Mouse (Mus musculus) limb, embryonic 11.5 days (tissue): ENCODE data around the gene Gm29666. TPM values are rescaled to one million over a fixed set of nuclear protein-coding genes. Genes with fewer than 3 reads are reported as not detected.
"Not testable (repeated sequence)": the region's sequence is repeated elsewhere in the genome, so short reads cannot be mapped to it uniquely, and the experiment has no call there.

ENCODE experiments used
- ATAC-seq: fragments of 200-750 bp; cut with Nextera tagmentation; 2 replicates; pipeline ENCODE4 v1.8.0; 2017; ENCODE audit warnings: low read depth; ENCODE audit not compliant: insufficient number of reproducible peaks, low FRiP score, low TSS enrichment
- DNase-seq: peaks from one replicate; pipeline ENCODE4 v3.0.0-alpha.2; 2015; ENCODE audit warnings: low spot score
- H3K27ac ChIP-seq: fragments of 300-500 bp; sonication (generic); replicated peaks from 2 replicates; pipeline ENCODE4 v1.5.1; 2014; ENCODE audit warnings: low read depth, mild to moderate bottlenecking, low read length
- H3K27me3 ChIP-seq: fragments of 300-500 bp; sonication (generic); 2 replicates; pipeline ENCODE4 v1.6.1; 2014; ENCODE audit warnings: mild to moderate bottlenecking, low read length, mixed read lengths; ENCODE audit not compliant: control insufficient read depth, insufficient read depth
- H3K36me3 ChIP-seq: fragments of 300-500 bp; sonication (generic); 2 replicates; pipeline ENCODE4 v1.6.1; 2014; ENCODE audit warnings: mild to moderate bottlenecking, low read length, moderate library complexity, mixed read lengths; ENCODE audit not compliant: control insufficient read depth, insufficient read depth
- H3K4me1 ChIP-seq: fragments of 300-500 bp; sonication (generic); 2 replicates; pipeline ENCODE4 v1.6.1; 2014; ENCODE audit warnings: low read length, mixed read lengths; ENCODE audit not compliant: control insufficient read depth, insufficient read depth
- H3K4me2 ChIP-seq: fragments of 300-500 bp; sonication (generic); 2 replicates; pipeline ENCODE4 v1.6.1; 2014; ENCODE audit warnings: low read depth, mild to moderate bottlenecking, moderate library complexity; ENCODE audit not compliant: severe bottlenecking
- H3K4me3 ChIP-seq: fragments of 300-500 bp; sonication (generic); 2 replicates; pipeline ENCODE4 v1.5.1; 2014; ENCODE audit warnings: low read depth, low read length
- H3K9ac ChIP-seq: fragments of 300-500 bp; sonication (generic); 2 replicates; pipeline ENCODE4 v1.6.1; 2014; ENCODE audit warnings: mild to moderate bottlenecking, low read length
- H3K9me3 ChIP-seq: fragments of 300-500 bp; sonication (generic); 2 replicates; pipeline ENCODE4 v1.6.1; 2016; ENCODE audit warnings: low read length; ENCODE audit not compliant: control insufficient read depth
- WGBS: fragments of 180-500 bp; shearing (Covaris S2); extraction: QIAGEN DNeasy Blood & Tissue Kit; methylation state at CpG from one replicate; pipeline ENCODE4 v1.1.7; 2014; 5-methylcytosine and 5-hydroxymethylcytosine counted together
- polyA plus RNA-seq: library from polyadenylated mRNA; unstranded; fragments of >200 nt; fragmentation: Nextera tagmentation; extraction: Ambion mirVana; gene quantifications from 2 replicates; pipeline ENCODE4 v1.2.1, GENCODE M21; 2014

Gene Gm29666
- polyA plus RNA-seq, 1 experiment from 2014 or later, result 0.69 TPM

- Histone ChIP-seq H3K4me1 (no peaks in the 10 kb centered on the region), H3K36me3 (peaks cover 16% of the 10 kb centered on the region), H3K4me3 (peak overlapping the region; percentile 88), H3K4me2 (peak overlapping the region; percentile 51), H3K9ac (no peak overlapping the region; the same call in 1 of the 2 replicates), H3K27ac (no peak overlapping the region), H3K9me3 (no peaks in the 10 kb centered on the region), H3K27me3 (no peaks in the 10 kb centered on the region)
- ATAC-seq (no peak), DNase-seq (peak; percentile 32)
- 17% methylated on average over 9 of the region's 9 CpGs for WGBS
Observed at GRCm38 (mm10) chr15:84924781-84925315, 5.0 kb upstream of the Gm29666 start.

- DNase-seq (no peak), ATAC-seq (peak; percentile 63)
- under 1% methylated on average over 67 of the region's 68 CpGs for WGBS
- Histone ChIP-seq H3K4me2 (peak overlapping the region; percentile 51), H3K36me3 (peaks cover 9% of the 10 kb centered on the region; the same call in 1 of the 2 replicates), H3K9me3 (no peaks in the 10 kb centered on the region), H3K27me3 (no peaks in the 10 kb centered on the region), H3K27ac (peak overlapping the region; percentile 92), H3K4me3 (peak overlapping the region; percentile 88), H3K4me1 (no peaks in the 10 kb centered on the region), H3K9ac (peak overlapping the region; percentile 94)
Observed at GRCm38 (mm10) chr15:84923508-84924181, 3.8 kb upstream of the Gm29666 start.

DNA sequence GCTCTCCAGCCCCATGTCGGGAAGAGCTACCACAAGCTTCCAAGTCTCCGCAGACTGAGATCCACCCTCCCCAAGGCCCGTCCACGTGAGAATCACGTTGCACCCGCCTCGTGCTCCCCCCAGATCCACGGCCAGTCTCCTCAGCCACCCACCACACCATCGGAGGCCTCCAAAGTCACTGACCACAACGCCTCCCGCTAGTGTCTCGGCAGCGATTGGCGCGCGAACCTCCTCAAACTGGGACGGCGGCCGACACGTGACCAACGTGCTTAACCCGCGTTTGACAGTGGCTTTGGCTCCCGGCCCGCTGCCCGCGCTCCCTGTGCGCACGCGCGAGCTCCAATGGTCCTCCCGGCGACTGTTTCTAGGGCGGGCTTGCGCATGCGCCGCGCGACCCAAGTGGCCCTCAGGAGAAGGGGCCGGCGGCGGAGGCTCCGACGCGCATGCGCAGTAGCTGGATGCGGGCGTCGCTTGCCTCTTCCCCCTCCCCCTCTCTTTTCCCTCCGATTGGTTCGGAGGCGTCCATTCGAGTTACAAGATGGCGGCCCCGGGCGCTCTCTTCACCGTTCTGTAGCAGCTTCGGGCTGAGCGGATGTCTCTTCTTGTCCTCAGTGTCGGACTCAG, 3.2 kb upstream of the Gm29666 start, which contains the start of gene Nup50:
TSS of gene Nup50 (plus strand) at position 528 of the 624 bp plus-strand sequence.
- no peaks in the 10 kb centered on the region for H3K27me3 ChIP-seq
- H3K4me1 ChIP-seq, result no peaks in the 10 kb centered on the region
- 0 out of 2 replicates have a peak, but pooled peaks cover 5% of the 10 kb centered on the region for H3K36me3 ChIP-seq
- peak; percentile 100 for DNase-seq
- under 1% methylated on average over 58 of the region's 60 CpGs for WGBS
- no peaks in the 10 kb centered on the region for H3K9me3 ChIP-seq
- H3K4me2 ChIP-seq, result peak within 1 kb of the TSS; percentile 68
- ATAC-seq, result peak; percentile 90
- peak within 1 kb of the TSS; percentile 92 for H3K27ac ChIP-seq
- H3K9ac ChIP-seq, result peak within 1 kb of the TSS; percentile 94
- H3K4me3 ChIP-seq, result peak within 1 kb of the TSS; percentile 88

DNA sequence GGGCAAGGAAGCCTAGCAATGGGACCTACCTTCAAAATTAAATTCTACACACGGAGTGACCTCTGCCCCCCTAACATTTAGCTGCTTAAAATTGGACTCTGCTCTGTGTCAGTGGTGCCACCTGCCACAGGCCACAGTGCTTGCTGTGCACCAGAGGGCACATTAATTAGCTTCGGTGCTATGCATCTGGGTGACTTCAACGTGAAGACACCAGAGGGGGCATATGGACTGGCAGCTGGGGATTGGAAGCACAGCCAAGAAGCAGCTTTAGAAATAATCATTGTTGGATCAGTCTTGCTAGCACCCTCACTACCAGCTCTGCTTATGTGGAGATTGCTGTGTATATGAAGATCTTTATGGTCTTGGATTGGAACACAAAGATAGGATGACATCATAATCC, 6.6 kb downstream of the Gm29666 start:
- DNase-seq (no peak), ATAC-seq (no peak)
- no peaks in the 10 kb centered on the region for H3K9me3 ChIP-seq
- no peaks in the 10 kb centered on the region for H3K36me3 ChIP-seq
- no peaks in the 10 kb centered on the region for H3K4me1 ChIP-seq
- no peak overlapping the region for H3K4me3 ChIP-seq
- no peaks in the 10 kb centered on the region for H3K27me3 ChIP-seq
- no peak overlapping the region for H3K9ac ChIP-seq
- 92% methylated on average over 3 of the region's 3 CpGs for WGBS
- no peak overlapping the region for H3K27ac ChIP-seq
- H3K4me2 ChIP-seq, result no peak overlapping the region

- H3K36me3 ChIP-seq, result no peaks in the 10 kb centered on the region
- DNase-seq (no peak), ATAC-seq (no peak)
- no peak overlapping the region for H3K27ac ChIP-seq
- no peaks in the 10 kb centered on the region for H3K4me1 ChIP-seq
- no peak overlapping the region for H3K4me2 ChIP-seq
- no peak overlapping the region for H3K9ac ChIP-seq
- H3K9me3 ChIP-seq, result no peaks in the 10 kb centered on the region
- WGBS, result 85% methylated on average over 7 of the region's 7 CpGs
- H3K4me3 ChIP-seq, result no peak overlapping the region
- no peaks in the 10 kb centered on the region for H3K27me3 ChIP-seq
Observed at GRCm38 (mm10) chr15:84903843-84904385, 15.9 kb downstream of the Gm29666 start.

DNA sequence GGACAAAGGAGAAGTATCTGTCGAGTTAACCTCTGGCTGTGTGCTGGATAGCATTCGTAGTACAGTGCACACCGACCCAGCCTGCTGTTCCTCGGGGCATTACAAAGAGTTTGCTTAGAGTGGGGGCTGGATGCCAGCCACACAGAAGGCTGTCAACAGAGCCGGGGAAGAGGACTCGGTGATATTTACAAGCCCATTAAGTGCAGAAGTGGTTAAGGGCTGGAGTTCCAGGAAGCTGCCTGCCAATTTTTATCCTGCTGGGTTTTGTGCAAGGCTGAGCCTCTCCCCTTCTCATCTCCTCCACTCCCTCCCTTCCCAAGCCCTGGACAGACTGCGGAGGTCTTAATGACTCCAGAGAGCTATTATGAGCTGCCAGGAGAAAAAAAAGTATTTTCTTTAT, 21.8 kb downstream of the Gm29666 start:
- WGBS, result 31% methylated on average over 7 of the region's 7 CpGs
- DNase-seq, result peak; percentile 36

GRCm38 (mm10) chr15:84896664-84897063, 23.2 kb downstream of the Gm29666 start:
- Histone ChIP-seq H3K4me3 (no peak overlapping the region), H3K4me1 (no peaks in the 10 kb centered on the region; the same call in 1 of the 2 replicates), H3K4me2 (no peak overlapping the region), H3K9ac (no peak overlapping the region), H3K36me3 (no peaks in the 10 kb centered on the region), H3K27ac (no peak overlapping the region), H3K27me3 (no peaks in the 10 kb centered on the region), H3K9me3 (no peaks in the 10 kb centered on the region)
- DNase-seq, result no peak
- ATAC-seq, result no peak
- 58% methylated on average over 1 of the region's 1 CpGs for WGBS

More for the DNA sequence above, 21.8 kb downstream of the Gm29666 start:
- Histone ChIP-seq H3K9me3 (no peaks in the 10 kb centered on the region), H3K4me1 (no peaks in the 10 kb centered on the region; the same call in 1 of the 2 replicates), H3K36me3 (no peaks in the 10 kb centered on the region), H3K27me3 (no peaks in the 10 kb centered on the region), H3K27ac (no peak overlapping the region), H3K4me2 (no peak overlapping the region), H3K4me3 (no peak overlapping the region), H3K9ac (no peak overlapping the region)
- ATAC-seq, result no peak

DNA sequence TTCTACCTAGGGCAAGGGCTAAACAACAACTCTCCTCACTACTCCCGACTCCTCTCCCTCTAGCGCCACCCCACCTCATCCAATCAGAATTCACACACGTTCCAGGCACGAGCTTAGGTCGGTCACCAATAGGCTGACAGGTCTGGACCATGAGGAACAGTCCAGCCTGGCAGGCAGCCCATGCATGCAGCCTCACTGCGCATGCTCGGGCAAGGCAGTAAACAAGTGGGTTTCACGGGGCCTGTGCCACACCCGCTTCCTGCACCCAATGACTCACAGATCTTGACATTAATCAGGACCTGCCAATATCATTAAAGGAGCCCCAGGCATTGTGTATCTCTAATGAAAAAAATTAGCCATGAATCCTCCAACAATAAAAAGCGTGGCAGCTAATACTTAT, 23.6 kb downstream of the Gm29666 start:
- H3K27ac ChIP-seq, H3K9me3 ChIP-seq, H3K4me3 ChIP-seq, DNase-seq, H3K27me3 ChIP-seq, H3K4me1 ChIP-seq, H3K36me3 ChIP-seq, ATAC-seq, H3K9ac ChIP-seq, H3K4me2 ChIP-seq: not testable (repeated sequence)
- WGBS, result 73% methylated on average over 10 of the region's 10 CpGs
